Mouse (Mus musculus) left cerebral cortex, adult 9 months (tissue): ENCODE measurements around the gene Mien1.

Experiments
- DNase-seq, 2 experiments: peaks; one replicate each; pipeline ENCODE4 v3.0.0; 2022; ENCODE audit warnings: low spot score in 2 of 2

The Mien1 gene

GRCm38 (mm10) chr11:98459860-98460259, 21.1 kb upstream of the Mien1 start:
- no peak for DNase-seq

GRCm38 (mm10) chr11:98459071-98459741, 20.4 kb upstream of the Mien1 start:
- DNase-seq, result no peak

- DNase-seq, result no peak
Observed at GRCm38 (mm10) chr11:98458121-98458990, 19.6 kb upstream of the Mien1 start.

- DNase-seq, result peak in 1 of 2 experiments; percentile 75
Observed at GRCm38 (mm10) chr11:98457367-98458120, 18.8 kb upstream of the Mien1 start.

- DNase-seq, result no peak
Observed at GRCm38 (mm10) chr11:98456945-98457344, 18.2 kb upstream of the Mien1 start.

GRCm38 (mm10) chr11:98456545-98456944, 17.8 kb upstream of the Mien1 start:
- no peak for DNase-seq

GRCm38 (mm10) chr11:98455484-98455883, 16.7 kb upstream of the Mien1 start:
- no peak for DNase-seq

GRCm38 (mm10) chr11:98449921-98450771, 11.4 kb upstream of the Mien1 start:
- no peak for DNase-seq

GRCm38 (mm10) chr11:98449419-98449818, 10.6 kb upstream of the Mien1 start:
- no peak for DNase-seq

GRCm38 (mm10) chr11:98448191-98448790, 9.5 kb upstream of the Mien1 start:
- no peak for DNase-seq

- no peak for DNase-seq
Observed at GRCm38 (mm10) chr11:98447475-98447834, 8.7 kb upstream of the Mien1 start.

- peak in 1 of 2 experiments; percentile 19 for DNase-seq
Observed at GRCm38 (mm10) chr11:98446562-98447474, 8.0 kb upstream of the Mien1 start.

- DNase-seq, result no peak
Observed at GRCm38 (mm10) chr11:98446213-98446561, 7.4 kb upstream of the Mien1 start, which contains the start of gene Grb7. TSS of gene Grb7 (plus strand) at chr11:98446394.

GRCm38 (mm10) chr11:98445679-98446078, 6.9 kb upstream of the Mien1 start:
- DNase-seq, result no peak

- DNase-seq, result no peak
Observed at GRCm38 (mm10) chr11:98445238-98445637, 6.4 kb upstream of the Mien1 start.

- no peak for DNase-seq
Observed at GRCm38 (mm10) chr11:98443688-98444087, 4.9 kb upstream of the Mien1 start.

GRCm38 (mm10) chr11:98437441-98437840, 1.4 kb downstream of the Mien1 start:
- no peak for DNase-seq

- DNase-seq, result no peak
Observed at GRCm38 (mm10) chr11:98435723-98436122, 3.1 kb downstream of the Mien1 start.

- DNase-seq, result no peak
Observed at GRCm38 (mm10) chr11:98431743-98432502, 6.9 kb downstream of the Mien1 start.
